Mouse (Mus musculus) liver, embryonic 12.5 days (tissue): ENCODE data around the gene Zc3hav1. TPM values are rescaled to one million over a fixed set of nuclear protein-coding genes. Genes with fewer than 3 reads are reported as not detected.

ENCODE experiments used
- ATAC-seq: fragments of 200-750 bp; cut with Nextera tagmentation; 2 replicates; pipeline ENCODE4 v1.8.0; 2017; ENCODE audit warnings: moderate number of reproducible peaks, mild to moderate bottlenecking, moderate library complexity
- H3K27ac ChIP-seq: fragments of 300-500 bp; sonication (generic); 2 replicates; pipeline ENCODE4 v1.5.1; 2016; ENCODE audit warnings: mild to moderate bottlenecking
- H3K27me3 ChIP-seq: fragments of 300-500 bp; sonication (generic); replicated peaks from 2 replicates; pipeline ENCODE4 v1.6.1; 2016; ENCODE audit warnings: mild to moderate bottlenecking, moderate library complexity
- H3K36me3 ChIP-seq: fragments of 300-500 bp; sonication (generic); 2 replicates; pipeline ENCODE4 v1.6.1; 2016; ENCODE audit warnings: mild to moderate bottlenecking, moderate library complexity
- H3K4me1 ChIP-seq: fragments of 300-500 bp; sonication (generic); 2 replicates; pipeline ENCODE4 v1.6.1; 2016
- H3K4me2 ChIP-seq: fragments of 300-500 bp; sonication (generic); 2 replicates; pipeline ENCODE4 v1.6.1; 2016; ENCODE audit warnings: mild to moderate bottlenecking, moderate library complexity
- H3K4me3 ChIP-seq: fragments of 300-500 bp; sonication (generic); 2 replicates; pipeline ENCODE4 v1.5.1; 2016; ENCODE audit warnings: mild to moderate bottlenecking, moderate library complexity
- H3K9ac ChIP-seq: fragments of 300-500 bp; sonication (generic); 2 replicates; pipeline ENCODE4 v1.6.1; 2016; ENCODE audit warnings: mild to moderate bottlenecking, moderate library complexity
- H3K9me3 ChIP-seq: fragments of 300-500 bp; sonication (generic); replicated peaks from 2 replicates; pipeline ENCODE4 v1.6.1; 2016; ENCODE audit warnings: mild to moderate bottlenecking, moderate library complexity
- WGBS: fragments of 180-500 bp; shearing (Covaris S2); methylation state at CpG from one replicate; pipeline ENCODE4 v1.1.7; 2016; ENCODE audit not compliant: insufficient replicate concordance; 5-methylcytosine and 5-hydroxymethylcytosine counted together
- polyA plus RNA-seq: library from polyadenylated mRNA; unstranded; fragments of >200 nt; fragmentation: Nextera tagmentation; extraction: Ambion mirVana; gene quantifications from 2 replicates; pipeline ENCODE4 v1.2.1, GENCODE M21; 2016

Gene Zc3hav1
- polyA plus RNA-seq, 1 experiment from 2014 or later, result 30.6 TPM

DNA sequence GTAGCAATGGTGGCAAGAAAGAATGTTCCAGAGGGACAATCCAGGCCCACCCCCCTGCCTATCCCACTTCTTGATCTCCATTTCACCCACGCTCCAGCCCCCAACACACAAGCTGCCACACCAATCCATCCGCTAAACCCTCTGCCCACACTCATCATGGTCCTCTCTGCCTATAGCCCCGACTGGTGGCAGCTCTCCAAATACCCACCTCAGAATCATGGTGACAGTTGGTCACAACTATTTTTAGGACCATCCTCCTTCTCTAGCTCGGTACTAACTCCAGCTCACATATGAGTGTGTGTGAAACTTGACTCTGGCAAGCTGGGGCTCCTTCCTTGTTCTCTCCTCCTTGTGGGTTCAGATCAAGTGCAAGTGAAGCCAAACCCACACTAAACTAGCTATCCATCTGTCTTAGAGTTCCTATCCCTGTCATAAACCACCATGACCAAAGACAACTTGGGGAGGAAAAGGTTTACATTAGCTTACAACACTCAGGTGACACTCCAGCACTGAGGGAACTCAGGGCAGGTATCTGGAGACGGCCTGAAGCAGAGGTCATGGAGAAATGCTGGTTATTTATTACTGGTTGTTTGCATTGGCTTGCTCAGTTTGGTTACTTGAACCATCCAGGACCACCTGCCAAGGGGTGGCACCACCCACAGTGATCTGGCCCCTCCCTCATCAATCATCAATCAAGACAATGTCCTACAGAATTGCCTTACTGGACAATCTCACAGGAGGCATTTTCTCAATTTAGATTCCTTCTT, 90.8 kb downstream of the Zc3hav1 start:
- no peak for ATAC-seq
- Histone ChIP-seq H3K36me3 (no peaks in the 10 kb centered on the region), H3K4me3 (no peak overlapping the region), H3K9me3 (no peaks in the 10 kb centered on the region), H3K27ac (no peak overlapping the region), H3K27me3 (no peaks in the 10 kb centered on the region), H3K9ac (no peak overlapping the region), H3K4me2 (no peak overlapping the region), H3K4me1 (no peaks in the 10 kb centered on the region)
- 56% methylated on average over 5 of the region's 5 CpGs for WGBS

DNA sequence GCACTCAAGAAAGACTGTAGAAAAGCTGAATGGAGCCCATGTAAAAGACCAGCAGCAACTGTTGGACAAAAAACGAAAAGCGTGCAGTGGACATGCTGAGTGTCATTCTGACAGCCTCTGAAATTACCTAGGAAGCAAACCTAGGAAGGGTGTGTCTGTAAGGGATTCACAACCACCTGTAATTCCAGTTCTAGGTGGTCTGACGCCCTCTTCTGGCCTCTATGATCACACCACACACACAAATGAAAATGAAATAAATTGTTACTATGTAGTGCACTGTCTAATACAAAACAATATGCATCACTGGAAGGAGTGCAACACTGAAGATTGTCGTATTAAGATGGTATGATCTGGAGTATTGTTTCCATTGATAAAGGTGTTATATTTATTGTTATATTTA, 92.5 kb downstream of the Zc3hav1 start:
- Histone ChIP-seq H3K4me3 (no peak overlapping the region), H3K9me3 (no peaks in the 10 kb centered on the region), H3K9ac (no peak overlapping the region), H3K27ac (no peak overlapping the region), H3K36me3 (no peaks in the 10 kb centered on the region), H3K4me2 (no peak overlapping the region), H3K27me3 (no peaks in the 10 kb centered on the region), H3K4me1 (no peaks in the 10 kb centered on the region)
- ATAC-seq, result no peak
- 60% methylated on average over 4 of the region's 4 CpGs for WGBS

- WGBS, result 80% methylated on average over 8 of the region's 8 CpGs
- Histone ChIP-seq H3K9ac (no peak overlapping the region), H3K9me3 (no peaks in the 10 kb centered on the region), H3K27ac (no peak overlapping the region), H3K36me3 (no peaks in the 10 kb centered on the region), H3K4me1 (peaks cover 21% of the 10 kb centered on the region), H3K4me2 (no peak overlapping the region), H3K27me3 (peaks cover 37% of the 10 kb centered on the region), H3K4me3 (no peak overlapping the region)
- no peak for ATAC-seq
Observed at GRCm38 (mm10) chr6:38257506-38257905, 96.9 kb downstream of the Zc3hav1 start.

DNA sequence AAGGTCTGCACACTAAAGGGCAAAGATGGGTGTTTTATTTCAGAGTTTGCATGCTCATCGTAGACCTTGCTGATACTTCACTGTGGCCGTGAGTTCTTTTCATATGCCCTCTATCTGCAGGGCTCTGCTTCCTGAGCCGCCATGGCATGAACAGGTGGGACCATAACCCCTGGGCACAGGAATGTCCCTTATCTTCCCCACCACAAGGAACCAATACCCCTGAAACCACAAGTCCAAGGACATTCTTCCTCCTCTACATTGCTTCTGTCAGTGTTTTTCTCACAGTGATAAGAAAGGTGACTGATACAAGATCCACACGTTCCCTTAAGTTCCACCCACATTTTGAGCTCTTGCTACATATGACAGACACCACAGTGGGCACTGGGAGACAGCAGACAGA, 97.6 kb downstream of the Zc3hav1 start:
- Histone ChIP-seq H3K9me3 (no peaks in the 10 kb centered on the region), H3K4me2 (no peak overlapping the region), H3K27ac (no peak overlapping the region), H3K9ac (no peak overlapping the region), H3K4me3 (no peak overlapping the region), H3K4me1 (peaks cover 22% of the 10 kb centered on the region), H3K27me3 (peaks cover 43% of the 10 kb centered on the region), H3K36me3 (no peaks in the 10 kb centered on the region)
- 37% methylated on average over 4 of the region's 4 CpGs for WGBS
- no peak for ATAC-seq

DNA sequence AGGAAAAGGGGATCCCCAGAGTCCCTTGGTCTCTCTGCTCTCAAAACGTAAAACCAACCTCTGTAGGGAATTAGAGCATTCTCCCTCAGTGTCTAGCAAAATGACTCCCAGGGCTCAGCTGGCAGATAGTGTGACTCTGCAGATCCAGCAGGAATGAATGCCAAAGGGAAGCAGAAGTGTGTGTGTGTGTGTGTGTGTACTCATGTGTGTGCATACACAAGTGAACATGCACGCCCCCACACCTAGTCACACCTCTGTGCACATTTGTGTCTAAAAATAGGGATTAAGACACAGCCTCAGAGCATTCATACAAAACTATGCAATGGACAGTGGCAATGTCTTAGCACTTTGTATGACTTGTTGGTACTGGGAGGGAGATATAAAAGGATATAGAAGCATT, 98.6 kb downstream of the Zc3hav1 start:
- peaks cover 22% of the 10 kb centered on the region for H3K4me1 ChIP-seq
- H3K27ac ChIP-seq, result no peak overlapping the region
- no peaks in the 10 kb centered on the region for H3K9me3 ChIP-seq
- 69% methylated on average over 2 of the region's 2 CpGs for WGBS
- H3K9ac ChIP-seq, result no peak overlapping the region
- H3K4me2 ChIP-seq, result no peak overlapping the region
- peaks cover 43% of the 10 kb centered on the region for H3K27me3 ChIP-seq
- no peak overlapping the region for H3K4me3 ChIP-seq
- H3K36me3 ChIP-seq, result no peaks in the 10 kb centered on the region
- no peak for ATAC-seq

Other genes starting within 250 kb of the Zc3hav1 start
- gene Tmem213, start 245.3 kb downstream of the Zc3hav1 start, polyA plus RNA-seq, result not detected in 2 replicates
- 0.10 TPM in 1 of 2 replicates, not detected in the other for gene Atp6v0a4, start 230.0 kb downstream of the Zc3hav1 start, polyA plus RNA-seq
- gene D630045J12Rik, start 100.6 kb downstream of the Zc3hav1 start, polyA plus RNA-seq, result 0.80 and 0.97 TPM in 2 replicates
- gene Zc3hav1l, start 55.3 kb downstream of the Zc3hav1 start, polyA plus RNA-seq, result 3.9 and 4.0 TPM in 2 replicates
- gene Ttc26, start 26.9 kb upstream of the Zc3hav1 start, polyA plus RNA-seq, result 1.5 and 1.6 TPM in 2 replicates
- gene Ubn2, start 79.3 kb upstream of the Zc3hav1 start, polyA plus RNA-seq, result 9.2 and 10.1 TPM in 2 replicates
- gene Fmc1, start 178.9 kb upstream of the Zc3hav1 start, polyA plus RNA-seq, result 103 and 114 TPM in 2 replicates
- 27.4 and 27.5 TPM in 2 replicates for gene Luc7l2, start 196.7 kb upstream of the Zc3hav1 start, polyA plus RNA-seq